Mouse (Mus musculus) lung, postnatal 0 days (tissue): ENCODE results near the gene Hikeshi.

Source experiments
- CTCF ChIP-seq: IDR thresholded peaks from 2 replicates; pipeline ENCODE4 v1.5.1; 2016; ENCODE audit warnings: antibody characterized with exemption, mild to moderate bottlenecking
- EP300 ChIP-seq: IDR thresholded peaks from 2 replicates; pipeline ENCODE4 v1.6.1; 2016; ENCODE audit warnings: antibody characterized with exemption, mild to moderate bottlenecking, control low read depth

DNA sequence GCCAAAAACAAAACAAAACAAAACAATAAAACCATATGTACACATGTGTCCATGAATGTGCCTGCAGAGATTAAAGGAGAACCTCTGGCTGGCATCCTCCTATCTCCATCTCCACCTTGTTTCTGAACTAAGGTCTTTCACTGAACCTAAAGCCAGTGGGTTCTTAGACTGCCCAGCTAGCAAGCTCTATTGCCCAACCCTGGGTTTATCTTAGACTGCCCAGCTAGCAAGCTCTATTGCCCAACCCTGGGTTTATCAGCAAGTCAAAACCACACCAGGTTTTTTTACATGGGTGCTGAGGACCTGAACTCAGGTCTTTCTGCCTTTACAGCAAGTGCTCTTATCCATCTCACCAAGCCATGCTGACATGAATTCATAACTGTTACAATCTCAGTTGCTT is 22.1 kb upstream of the Hikeshi start:
- no peak for TF ChIP-seq CTCF
- no peak for TF ChIP-seq EP300
